Mouse (Mus musculus): ENCODE results near the gene Mpdu1.

GRCm38 (mm10) chr11:69664841-69665240 lies 2.4 kb upstream of the Mpdu1 start:
- TF ChIP-seq NELFE (IDR thresholded peaks at IDR 0.05; ENCODE audit: low read depth, low read length) = no peak
- no peak for TF ChIP-seq CTCF (IDR thresholded peaks at IDR 0.05 in 2 of 3, conservative IDR thresholded peaks at IDR 0.05 in 1 of 3; ENCODE audit: control insufficient read depth in 1 of 3, insufficient read depth in 1 of 3, low read depth in 2 of 3, low read length in 3 of 3, poor library complexity in 1 of 3, severe bottlenecking in 1 of 3)
- no peak for TF ChIP-seq MAFK (IDR thresholded peaks at IDR 0.05; ENCODE audit: borderline replicate concordance, low read depth, low read length)
- TF ChIP-seq KAT2A (conservative IDR thresholded peaks at IDR 0.05; ENCODE audit: low read depth, low read length) = no peak
- TF ChIP-seq GATA1 (IDR thresholded peaks at IDR 0.05; ENCODE audit: low read depth, low read length) = no peak
- TF ChIP-seq TAL1 (IDR thresholded peaks at IDR 0.05; ENCODE audit: low read length) = no peak
- no peak for TF ChIP-seq EP300 (IDR thresholded peaks at IDR 0.05; ENCODE audit: low read depth in 1 of 2, low read length in 2 of 2)
- TF ChIP-seq ZNF384 (IDR thresholded peaks at IDR 0.05; ENCODE audit: low read depth, low read length) = no peak
- TF ChIP-seq CHD2 (IDR thresholded peaks at IDR 0.05; ENCODE audit: low read length) = no peak
- TF ChIP-seq POLR2A (IDR thresholded peaks at IDR 0.05; ENCODE audit: control insufficient read depth in 1 of 2, insufficient read depth in 1 of 2, low read depth in 1 of 2, low read length in 2 of 2, poor library complexity in 1 of 2) = no peak
- TF ChIP-seq POLR2AphosphoS2 (IDR thresholded peaks at IDR 0.05; ENCODE audit: low read length) = no peak
- no peak for TF ChIP-seq HCFC1 (IDR thresholded peaks at IDR 0.05; ENCODE audit: low read depth, low read length)
- no peak for TF ChIP-seq USF2 (IDR thresholded peaks at IDR 0.05; ENCODE audit: borderline replicate concordance in 1 of 2, insufficient read depth in 1 of 2, low read depth in 1 of 2, low read length in 2 of 2)
- no peak for TF ChIP-seq TCF12 (IDR thresholded peaks at IDR 0.05; ENCODE audit: low read depth, low read length)

Measured in MEL (cell line).